Mouse (Mus musculus): ENCODE data around the gene Trpc1. TPM values are rescaled to one million over a fixed set of nuclear protein-coding genes. Genes with fewer than 3 reads are reported as not detected.

The Trpc1 gene
- polyA plus RNA-seq, 1 experiment from 2014 or later = 6.4 TPM

DNA sequence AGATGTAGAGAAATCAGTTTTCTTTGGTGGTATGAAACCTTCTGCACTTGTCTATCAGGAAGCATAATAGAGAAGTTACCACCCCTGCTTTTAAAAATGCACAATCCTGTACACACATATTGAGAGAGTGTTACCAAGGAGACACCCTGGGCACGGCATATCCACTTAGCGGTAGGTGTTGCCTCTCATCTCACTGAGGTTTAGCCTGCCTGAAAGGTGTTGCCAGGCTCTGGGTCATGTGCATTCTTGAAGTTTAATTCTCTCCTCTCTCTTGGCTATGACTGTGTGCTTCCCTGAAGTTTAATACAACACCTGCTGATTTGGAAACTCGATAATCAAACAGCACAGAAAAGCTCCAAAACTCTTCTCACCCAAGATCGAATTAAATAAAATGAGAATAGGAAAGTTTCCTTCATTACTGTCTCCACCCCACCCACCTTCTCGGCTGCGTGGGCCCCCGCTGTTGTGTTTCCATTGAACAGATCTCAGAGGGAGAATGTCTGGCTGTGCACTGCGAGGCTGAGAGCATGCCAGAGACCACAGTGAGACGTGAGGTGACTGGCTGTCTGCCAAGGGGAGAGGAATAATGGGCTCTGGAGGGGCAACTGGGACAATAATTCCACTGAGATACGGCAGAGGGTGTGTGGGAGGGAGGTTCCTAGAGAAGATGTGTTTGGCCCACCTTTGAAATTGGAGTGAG is 85.7 kb downstream of the Trpc1 start:
- no peaks in the 10 kb centered on the region for H3K27me3 ChIP-seq
- no peak overlapping the region for H3K27ac ChIP-seq
- no peak overlapping the region for H3K9ac ChIP-seq
- no peak for ATAC-seq (ENCODE audit: low FRiP score)
- no peaks in the 10 kb centered on the region for H3K9me3 ChIP-seq
- H3K4me2 ChIP-seq = no peak overlapping the region
- no peak overlapping the region for H3K4me3 ChIP-seq
- no peaks in the 10 kb centered on the region for H3K36me3 ChIP-seq
- WGBS = 48% methylated on average over 10 of the region's 10 CpGs
- H3K4me1 ChIP-seq (replicated peaks) = peaks cover 22% of the 10 kb centered on the region

DNA sequence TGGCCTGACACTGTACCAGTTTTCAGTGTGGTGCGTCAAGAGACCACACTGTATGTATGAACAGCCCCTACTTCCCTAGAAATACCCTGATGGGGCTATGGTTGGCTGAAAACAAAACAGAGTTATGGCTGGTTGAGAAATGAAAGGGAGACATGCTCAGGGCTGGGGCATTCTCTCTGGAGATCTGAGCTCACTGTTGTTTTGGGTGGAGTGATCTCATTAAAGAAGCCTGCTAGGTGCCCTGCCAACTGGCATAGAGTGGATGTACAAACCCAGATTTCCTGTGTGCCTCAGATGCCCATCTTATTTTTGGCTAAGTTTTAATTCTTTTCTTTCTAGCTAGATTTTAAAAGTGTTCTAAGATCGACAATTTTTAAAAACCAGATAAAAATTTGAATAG is 92.2 kb downstream of the Trpc1 start:
- Histone ChIP-seq H3K27me3 (no peaks in the 10 kb centered on the region), H3K4me3 (no peak overlapping the region), H3K9ac (no peak overlapping the region), H3K36me3 (no peaks in the 10 kb centered on the region), H3K4me2 (no peak overlapping the region), H3K4me1 (replicated peaks) (no peaks in the 10 kb centered on the region), H3K9me3 (no peaks in the 10 kb centered on the region), H3K27ac (no peak overlapping the region)
- ATAC-seq (ENCODE audit: low FRiP score) = no peak
- 93% methylated on average over 2 of the region's 2 CpGs for WGBS

Other genes starting within 250 kb of the Trpc1 start
- gene U2surp, start 238.4 kb downstream of the Trpc1 start, polyA plus RNA-seq (2015; fragmentation: Nextera tagmentation; extraction: Ambion mirVana) = 156 and 158 TPM in 2 replicates
- 2.7 and 3.1 TPM in 2 replicates for gene Paqr9, start 190.7 kb downstream of the Trpc1 start, polyA plus RNA-seq (2015; fragmentation: Nextera tagmentation; extraction: Ambion mirVana)
- gene Pcolce2, start 112.8 kb downstream of the Trpc1 start, polyA plus RNA-seq (2015; fragmentation: Nextera tagmentation; extraction: Ambion mirVana) = 3.3 and 3.6 TPM in 2 replicates
- 3.3 and 3.7 TPM in 2 replicates for gene Pls1, start 94.9 kb upstream of the Trpc1 start, polyA plus RNA-seq (2015; fragmentation: Nextera tagmentation; extraction: Ambion mirVana)
- gene Atr, start 107.2 kb upstream of the Trpc1 start, polyA plus RNA-seq (2015; fragmentation: Nextera tagmentation; extraction: Ambion mirVana) = 14.0 and 15.0 TPM in 2 replicates
- gene Xrn1, start 204.4 kb upstream of the Trpc1 start, polyA plus RNA-seq (2015; fragmentation: Nextera tagmentation; extraction: Ambion mirVana) = 19.8 and 21.5 TPM in 2 replicates